Mouse (Mus musculus) heart, adult 18-20 months (tissue): Measurements from ENCODE around the gene Ltb4r1. TPM values are rescaled to one million over a fixed set of nuclear protein-coding genes. Genes with fewer than 3 reads are reported as not detected.

ENCODE experiments used
- DNase-seq, 2 experiments: peaks; one replicate each; pipeline ENCODE4 v3.0.0; 2021 to 2022; ENCODE audit warnings: mixed read lengths in 1 of 2
- total RNA-seq, 2 experiments: library from RNA; stranded (reverse); gene quantifications; 2 replicates each; pipeline ENCODE4 v1.2.3; 2021

Gene Ltb4r1
- total RNA-seq, 2 experiments from 2014 or later, result 0.25 to 0.41 TPM

DNA sequence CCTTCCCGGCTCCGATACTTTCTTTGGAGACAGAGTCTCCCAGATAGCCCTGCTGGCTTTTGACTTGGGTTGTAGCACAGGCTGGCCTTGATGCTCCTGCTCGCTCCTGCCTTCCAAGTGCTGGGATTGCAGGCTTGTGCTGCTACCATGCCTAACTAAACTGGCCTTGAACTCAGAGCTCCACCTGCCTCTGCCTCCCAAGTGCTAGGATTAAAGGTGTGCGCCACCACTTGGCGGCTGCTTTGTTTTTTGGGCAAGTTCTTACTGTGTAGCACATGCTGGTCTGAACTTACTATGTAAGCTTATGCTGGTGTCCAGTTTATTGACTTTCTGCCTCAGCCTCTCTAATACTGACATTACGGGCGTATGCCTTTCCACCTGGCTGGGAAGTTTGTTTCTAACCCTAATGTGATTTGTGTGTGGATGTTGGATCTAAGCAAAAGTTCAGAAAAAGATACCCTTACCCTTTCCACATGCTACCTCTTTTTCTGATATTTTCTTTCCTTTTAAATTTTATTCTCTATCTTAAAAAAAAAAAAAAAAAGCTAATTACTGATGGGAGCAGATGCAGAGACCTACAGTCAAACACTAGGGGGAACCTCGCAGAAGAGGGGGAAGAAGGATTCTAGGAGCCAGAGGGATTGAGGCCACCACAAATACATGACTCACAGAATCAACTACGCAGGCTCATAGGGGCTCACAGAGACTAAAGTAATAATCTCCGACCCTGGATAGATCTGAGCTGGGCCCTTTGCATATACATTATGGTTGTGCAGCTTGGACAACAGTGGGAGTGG, 18.5 kb upstream of the Ltb4r1 start:
- DNase-seq, result no peak

DNA sequence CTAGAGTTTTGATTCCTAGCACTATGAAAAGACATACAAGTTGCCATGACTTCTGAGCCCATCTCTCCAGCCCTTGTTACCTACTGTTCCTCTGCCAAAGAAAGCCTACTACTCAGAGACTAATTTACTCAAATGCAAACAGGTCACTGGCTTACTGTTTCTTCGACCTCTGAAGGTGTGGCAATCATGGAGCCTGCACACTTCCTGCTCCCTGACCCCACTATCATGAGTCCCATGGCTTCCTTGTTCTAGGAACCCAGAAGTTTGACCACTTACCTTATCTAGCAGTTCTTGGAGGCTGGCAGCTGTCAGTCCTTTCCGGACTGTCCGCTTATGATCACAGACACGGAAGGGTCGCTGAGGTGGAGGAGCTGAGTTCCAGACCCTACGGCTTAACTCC, 8.2 kb upstream of the Ltb4r1 start:
- no peak for DNase-seq

DNA sequence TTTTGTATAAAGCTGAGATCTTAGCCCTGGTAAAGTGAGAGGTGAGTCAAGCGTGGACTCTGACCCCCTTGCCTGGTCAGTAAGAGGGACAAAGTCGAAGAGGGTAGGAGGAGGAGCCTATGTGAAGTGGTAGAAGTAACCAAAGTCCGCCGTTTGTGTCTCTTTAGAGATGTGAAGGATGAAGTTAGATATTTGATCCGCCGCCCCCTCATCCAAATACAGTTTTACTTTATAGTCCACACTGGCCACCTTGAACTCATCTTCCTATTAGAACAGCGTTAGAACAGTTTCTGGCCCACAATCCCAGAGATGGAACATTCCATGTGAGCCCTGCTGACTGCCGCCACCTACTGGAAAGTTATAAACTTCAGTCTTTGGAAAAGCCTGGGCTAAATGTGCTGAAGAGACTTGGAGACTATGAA, 7.4 kb upstream of the Ltb4r1 start, which contains the start of gene Cideb:
TSS of gene Cideb (minus strand) at position 96 of the 422 bp plus-strand sequence.
- DNase-seq, result peak; percentile 49 to 68

DNA sequence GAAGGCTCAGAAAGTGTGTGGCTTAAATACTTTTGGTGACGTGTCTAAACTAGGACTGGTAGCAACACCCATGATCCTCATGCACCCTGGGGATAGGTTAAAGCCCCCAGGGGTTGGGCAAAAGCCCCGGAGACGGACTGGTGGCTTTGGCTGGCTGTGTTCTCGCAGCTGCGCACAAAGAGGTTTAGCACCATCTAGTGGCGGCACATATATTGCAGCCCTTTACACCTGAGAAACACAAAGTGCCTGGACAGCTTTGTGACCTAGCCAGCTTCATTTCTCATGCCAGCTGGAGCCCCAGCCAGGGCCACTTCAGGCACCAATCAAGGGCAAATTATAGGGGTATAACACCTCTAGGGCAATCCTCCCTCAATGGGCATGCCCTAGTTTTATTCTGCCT, 5.6 kb upstream of the Ltb4r1 start:
- peak; percentile 82 to 93 for DNase-seq

DNA sequence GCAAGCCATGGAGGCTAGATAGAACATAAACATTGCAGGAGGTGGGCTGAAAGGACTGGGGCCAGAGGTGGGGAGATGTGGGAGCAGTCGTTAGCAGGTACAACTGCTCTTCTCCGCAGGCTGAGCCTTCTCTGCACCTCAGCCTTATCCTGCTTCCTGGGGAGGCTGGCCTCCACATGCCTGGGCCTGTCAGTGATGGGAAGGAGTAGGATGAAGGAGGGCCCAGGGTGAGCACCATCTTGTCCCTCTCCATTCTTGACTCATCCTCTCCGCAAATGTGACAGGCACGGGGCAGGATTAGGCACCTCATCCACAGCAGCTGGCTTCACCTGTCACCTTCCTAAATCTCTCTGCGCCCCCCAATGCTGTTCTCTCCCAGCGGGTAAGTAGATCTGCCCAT, 4.6 kb upstream of the Ltb4r1 start, which contains the start of gene Ltb4r2:
TSS of gene Ltb4r2 (plus strand) at position 266 of the 400 bp plus-strand sequence.
- DNase-seq, result no peak

DNA sequence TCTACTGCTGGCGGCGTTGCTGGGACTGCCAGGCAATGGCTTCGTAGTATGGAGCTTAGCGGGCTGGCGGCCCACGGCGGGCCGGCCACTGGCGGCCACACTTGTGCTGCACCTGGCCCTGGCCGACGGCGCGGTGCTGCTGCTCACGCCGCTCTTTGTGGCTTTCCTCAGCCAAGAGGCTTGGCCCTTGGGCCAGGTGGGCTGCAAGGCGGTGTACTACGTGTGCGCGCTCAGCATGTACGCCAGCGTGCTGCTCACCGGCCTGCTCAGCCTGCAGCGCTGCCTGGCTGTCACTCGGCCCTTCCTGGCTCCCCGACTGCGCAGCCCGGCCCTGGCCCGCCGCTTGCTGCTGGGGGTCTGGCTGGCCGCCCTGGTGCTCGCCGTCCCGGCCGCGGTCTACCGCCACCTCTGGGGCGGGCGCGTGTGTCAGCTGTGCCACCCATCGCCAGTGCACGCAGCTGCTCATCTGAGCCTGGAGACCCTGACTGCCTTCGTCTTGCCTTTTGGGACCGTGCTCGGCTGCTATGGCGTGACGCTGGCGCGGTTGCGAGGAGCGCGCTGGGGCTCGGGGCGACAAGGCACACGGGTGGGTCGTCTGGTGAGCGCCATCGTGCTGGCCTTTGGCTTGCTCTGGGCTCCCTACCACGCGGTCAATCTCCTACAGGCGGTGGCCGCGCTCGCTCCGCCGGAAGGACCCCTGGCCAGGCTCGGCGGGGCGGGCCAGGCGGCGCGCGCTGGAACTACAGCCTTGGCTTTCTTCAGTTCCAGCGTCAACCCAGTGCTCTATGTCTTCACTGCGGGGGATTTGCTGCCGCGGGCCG, 3.6 kb upstream of the Ltb4r1 start:
- peak in 1 of 2 experiments; percentile 64 for DNase-seq

DNA sequence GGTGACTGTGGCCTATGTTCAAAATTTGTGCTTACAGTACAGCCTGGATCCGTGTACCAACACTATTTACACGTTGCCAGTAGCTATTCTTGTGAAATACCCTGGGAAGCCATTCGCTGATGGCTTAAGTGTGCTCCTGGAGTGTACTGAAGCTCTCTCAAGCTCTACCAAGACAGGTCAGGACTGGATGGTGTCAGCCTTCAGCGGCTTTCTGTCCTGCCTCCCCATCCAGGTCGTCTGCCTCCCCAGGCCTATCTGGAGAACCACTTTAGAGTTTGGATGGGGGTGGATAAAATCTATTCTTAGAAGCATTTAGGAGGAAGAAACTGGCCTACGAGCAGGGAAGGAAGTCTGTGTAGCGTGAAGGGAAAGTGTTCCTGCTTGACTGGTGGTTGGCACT, 2.6 kb upstream of the Ltb4r1 start:
- DNase-seq, result peak; percentile 46 to 50

DNA sequence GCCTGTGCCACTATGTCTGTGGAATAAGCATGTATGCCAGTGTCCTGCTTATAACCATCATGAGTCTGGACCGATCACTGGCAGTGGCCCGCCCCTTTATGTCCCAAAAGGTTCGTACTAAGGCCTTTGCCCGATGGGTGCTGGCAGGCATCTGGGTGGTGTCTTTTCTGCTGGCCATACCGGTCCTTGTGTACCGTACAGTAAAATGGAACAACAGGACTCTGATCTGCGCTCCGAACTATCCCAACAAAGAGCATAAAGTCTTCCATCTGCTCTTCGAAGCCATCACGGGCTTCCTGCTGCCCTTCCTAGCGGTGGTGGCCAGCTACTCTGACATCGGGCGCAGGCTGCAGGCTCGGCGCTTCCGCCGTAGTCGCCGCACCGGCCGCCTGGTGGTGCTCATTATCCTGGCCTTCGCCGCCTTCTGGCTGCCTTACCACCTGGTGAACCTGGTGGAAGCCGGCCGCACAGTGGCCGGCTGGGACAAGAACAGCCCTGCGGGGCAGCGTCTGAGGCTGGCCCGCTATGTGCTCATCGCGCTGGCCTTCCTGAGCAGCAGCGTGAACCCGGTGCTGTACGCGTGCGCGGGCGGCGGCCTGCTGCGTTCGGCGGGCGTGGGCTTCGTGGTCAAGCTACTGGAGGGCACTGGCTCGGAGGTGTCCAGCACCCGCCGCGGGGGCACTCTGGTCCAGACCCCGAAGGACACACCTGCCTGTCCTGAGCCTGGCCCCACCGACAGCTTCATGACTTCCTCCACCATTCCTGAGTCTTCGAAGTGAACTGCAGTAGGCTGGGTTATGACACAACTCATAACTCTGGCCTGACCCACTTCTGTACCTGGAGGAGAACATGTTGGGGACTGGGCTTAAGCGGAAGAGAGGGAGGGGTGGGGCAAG, 2.0 kb downstream of the Ltb4r1 start:
- DNase-seq, result peak; percentile 53 to 64

DNA sequence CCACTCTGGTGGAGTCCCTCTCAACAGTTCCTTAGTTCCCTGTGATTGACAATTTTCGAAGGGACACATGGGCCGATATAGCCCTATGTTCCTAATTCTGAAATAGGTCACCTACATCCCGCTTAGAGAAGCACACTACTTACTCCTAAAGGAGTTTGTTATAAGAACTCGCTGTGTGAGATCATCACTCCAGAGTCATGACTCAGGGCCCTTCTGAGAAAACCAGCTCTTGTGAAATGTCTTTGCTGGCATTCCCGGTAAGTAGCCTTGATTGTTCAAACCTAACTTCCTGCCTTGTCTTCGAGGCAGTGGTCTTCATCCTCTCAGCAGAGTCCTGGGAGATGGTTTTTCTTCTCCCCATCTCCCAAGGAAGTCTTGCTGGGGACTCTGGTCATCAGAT, 2.8 kb downstream of the Ltb4r1 start:
- no peak for DNase-seq

DNA sequence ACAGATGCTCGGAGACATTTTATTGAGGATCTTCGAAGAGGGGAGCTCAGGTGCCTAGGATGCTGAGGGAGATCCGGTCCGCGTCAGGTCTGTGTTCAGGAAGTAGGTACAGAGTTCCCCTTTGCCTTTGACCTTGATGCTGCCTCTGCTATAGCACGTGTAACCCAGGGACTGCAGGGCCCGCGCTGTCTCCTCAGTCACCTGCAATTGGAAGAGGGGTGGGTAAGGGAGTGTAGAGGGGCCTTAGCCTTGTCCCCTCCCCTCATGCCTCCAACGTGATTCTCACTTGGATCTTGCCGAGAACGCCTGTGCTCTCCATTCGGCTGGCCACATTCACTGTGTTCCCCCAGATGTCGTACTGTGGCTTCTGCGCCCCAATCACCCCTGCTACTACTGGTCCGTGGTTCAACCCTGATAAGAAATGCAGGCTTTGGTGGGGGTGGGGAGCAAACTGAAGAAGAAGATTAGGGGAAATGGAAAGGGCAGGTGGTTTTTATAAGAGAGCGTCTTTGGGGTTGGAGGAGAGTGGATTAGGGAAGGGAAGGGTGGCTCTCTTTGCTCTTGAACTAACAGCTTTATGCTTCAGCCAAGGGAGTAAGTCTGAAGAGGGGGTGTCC, 3.4 kb downstream of the Ltb4r1 start:
- DNase-seq, result no peak

DNA sequence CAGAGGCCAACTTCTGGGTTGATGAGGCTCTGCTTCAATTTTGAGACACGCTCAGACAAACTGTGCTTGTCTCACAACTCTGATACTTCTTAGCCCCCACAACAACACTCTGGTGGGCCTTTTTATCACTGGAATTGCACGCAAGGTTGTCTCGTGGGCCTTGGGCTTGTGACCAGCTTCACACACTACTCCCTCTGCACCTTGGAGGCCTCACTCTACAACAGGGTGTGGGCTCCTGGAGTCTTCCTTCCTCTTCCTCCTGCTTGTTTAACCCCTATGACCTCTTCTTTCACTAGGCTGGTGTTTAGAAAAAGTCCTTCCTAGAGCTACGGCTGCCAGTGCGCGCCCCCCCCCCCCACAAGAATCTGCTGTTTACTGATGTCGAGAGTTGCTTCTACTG, 10.9 kb downstream of the Ltb4r1 start:
- no peak for DNase-seq

DNA sequence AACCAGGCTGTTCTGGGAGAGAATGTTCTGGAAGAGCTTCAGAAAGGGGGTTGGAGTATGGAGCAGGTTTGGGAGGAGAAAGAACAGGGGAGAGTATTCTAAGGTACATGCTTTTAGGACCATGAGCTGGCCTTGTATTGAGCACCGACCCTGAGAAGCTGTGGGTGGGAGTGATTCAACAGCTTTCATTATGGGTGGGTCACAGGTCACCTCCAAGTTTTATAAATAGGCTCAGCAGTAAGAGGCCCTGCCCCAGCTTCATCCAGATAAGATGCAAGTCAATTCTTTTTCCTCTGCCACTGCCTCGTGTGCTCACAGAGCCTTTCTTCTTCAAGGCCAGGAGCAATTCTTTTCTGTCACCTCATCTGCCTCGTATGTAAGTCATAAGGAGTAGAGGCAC, 11.4 kb downstream of the Ltb4r1 start:
- DNase-seq, result no peak

DNA sequence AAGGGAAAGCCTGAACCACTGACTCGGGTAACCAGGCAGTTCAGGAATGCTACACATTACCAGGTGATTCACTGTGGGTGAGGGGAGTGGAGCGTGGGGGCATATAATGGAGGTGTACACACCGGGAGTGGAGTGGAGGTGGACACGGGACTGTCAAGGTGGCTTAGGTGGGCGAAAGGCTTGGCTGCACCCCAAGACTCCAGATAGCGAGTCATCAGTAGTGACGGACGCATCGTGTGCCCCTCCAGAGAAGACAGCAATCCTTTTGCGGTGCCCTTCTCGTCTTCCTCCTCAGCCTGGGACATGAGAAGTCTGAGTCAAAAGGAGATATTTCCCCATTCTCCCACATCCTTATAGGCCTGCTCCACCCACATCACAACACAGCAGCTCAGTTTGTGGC, 12.0 kb downstream of the Ltb4r1 start:
- DNase-seq, result no peak

DNA sequence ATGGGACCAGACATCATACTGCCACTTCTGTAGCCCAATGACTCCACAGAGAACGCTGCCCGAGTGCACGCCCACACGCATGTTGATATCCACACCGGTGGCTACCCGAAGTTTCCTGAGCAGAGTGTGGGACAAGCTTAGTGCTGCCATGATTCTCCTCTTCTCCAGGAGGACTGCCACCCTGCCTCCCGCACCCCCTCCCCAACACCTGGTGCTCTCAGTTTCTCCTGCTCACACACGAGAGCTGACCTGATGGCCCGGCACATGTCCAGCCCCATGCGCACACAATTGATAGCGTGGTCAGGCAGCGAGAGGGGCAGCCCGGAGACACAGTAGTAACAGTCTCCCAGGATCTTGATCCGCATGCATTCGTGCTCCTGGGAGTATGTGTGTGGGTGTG, 12.9 kb downstream of the Ltb4r1 start:
- no peak for DNase-seq

DNA sequence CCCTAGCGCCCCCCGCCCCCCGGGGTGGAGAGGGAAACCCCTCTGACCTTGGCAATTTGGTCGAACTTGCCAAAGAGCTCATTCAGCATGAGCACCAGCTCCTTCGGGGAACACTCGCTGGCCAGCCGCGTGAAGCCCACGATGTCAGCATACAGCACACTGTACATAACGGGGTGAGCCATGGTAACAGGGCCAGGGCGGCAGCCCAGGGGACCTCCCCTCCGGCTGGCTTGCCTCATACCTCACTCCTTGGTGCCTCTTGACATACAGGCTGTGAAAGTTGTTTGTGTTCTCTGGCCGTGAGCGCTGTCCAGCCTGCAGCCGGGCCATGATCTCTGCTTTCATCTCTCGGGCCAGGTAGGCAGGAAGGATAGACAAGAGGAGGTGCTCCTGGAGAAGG, 13.9 kb downstream of the Ltb4r1 start:
- no peak for DNase-seq

DNA sequence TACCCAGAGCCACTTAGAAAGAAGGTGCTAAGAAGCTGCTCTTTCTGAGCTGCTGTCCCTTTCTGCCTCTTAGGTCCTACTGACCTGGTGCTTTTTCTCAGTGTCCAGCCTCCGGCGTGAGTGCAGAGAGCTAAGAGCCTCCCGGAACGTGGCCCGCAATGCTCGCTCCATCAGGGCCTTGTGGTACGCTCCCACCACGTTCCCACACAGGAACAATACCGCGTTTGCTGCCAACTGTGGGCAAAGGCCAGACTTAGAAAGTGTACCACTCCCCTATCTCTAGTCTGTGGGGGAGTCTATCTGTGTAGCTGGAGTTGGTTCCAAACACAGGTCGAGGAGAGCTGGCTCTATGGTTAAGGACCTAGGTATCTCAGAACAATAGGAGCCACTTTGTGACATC, 15.0 kb downstream of the Ltb4r1 start:
- DNase-seq, result no peak

DNA sequence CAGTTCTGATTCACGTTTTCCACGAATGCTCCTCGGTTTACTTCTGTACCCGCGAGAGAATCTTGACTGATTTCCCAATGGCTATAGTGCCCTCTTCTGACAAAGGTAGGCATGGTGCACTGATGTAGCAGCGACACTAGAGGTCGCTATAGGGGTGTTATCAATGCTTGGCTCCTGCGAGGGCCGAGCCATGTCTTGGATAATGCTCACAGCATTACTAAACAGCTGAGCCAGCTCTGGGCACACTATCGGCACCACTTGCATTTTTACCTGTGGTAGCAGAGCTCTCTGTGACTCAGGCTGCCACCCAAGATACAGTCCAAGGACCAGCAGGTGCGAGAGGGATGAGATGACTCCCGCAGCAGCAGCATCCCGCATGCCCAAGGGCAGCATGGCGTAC, 15.5 kb downstream of the Ltb4r1 start:
- peak; percentile 79 to 82 for DNase-seq

DNA sequence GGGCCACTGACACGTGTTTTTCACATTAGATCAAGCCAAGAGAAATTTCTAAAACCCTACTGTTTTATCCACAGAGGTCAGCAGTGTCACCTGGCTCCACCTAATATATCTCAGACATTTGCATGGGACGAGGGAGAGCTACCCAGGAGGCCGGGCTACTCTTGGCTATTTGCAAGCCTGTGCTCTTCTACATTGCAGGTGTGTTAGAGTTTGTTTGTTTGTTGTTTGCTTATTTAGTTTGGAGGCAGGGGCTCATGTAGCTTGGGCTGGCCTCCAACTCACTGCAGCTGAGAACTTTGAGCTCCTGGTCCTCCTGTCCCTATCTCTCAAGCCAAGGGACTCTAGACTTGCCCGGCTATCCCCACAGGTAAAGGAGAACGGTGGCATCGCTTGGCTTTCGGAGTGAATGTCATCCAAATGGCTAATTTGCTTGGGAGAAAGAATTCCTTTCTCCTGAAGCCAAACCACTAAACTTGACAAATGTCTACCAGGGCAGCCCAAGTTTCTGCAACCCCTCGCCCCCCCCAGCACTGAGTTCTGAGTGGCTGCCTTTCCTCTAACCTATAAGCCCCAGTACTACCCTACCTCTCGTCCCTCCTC, 16.7 kb downstream of the Ltb4r1 start:
- peak in 1 of 2 experiments; percentile 3 for DNase-seq

DNA sequence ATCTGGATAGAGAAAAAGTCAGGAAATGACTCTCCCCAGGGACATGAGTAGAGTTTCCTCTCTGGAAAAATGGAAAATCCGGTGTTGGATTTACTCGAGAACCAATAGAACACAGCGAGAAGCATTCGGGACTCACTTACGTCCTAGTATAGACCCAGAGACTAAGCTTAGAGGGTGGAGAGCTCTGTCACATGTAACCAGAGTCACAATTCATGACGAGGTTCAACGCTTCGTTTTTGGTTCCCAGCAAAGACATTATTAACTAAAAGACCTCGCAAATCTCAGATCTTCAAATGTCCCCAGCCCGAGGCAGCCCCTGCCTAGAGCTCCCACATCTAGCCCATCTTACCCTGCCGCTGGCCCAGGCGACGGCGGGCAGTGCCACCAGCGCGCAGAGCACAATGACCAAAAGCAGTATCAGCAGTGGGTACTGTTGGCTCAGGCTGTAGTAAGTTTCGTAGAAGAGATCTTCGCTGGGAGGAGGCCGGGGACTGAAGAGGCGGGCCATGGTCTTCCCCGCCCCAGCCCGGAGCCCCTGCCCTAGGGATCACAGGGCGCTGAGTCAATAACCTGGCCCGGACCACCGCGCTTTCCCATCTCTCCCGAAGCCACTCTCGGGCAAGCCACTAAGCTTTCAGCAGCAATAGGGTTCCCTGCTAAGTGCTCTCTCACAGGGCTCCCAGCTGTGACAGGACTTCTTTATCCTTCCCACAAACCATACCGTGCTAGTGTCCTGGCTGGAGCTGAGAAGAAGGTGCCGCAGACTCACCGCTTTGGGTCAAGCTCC, 17.6 kb downstream of the Ltb4r1 start:
- DNase-seq, result peak; percentile 79 to 87

DNA sequence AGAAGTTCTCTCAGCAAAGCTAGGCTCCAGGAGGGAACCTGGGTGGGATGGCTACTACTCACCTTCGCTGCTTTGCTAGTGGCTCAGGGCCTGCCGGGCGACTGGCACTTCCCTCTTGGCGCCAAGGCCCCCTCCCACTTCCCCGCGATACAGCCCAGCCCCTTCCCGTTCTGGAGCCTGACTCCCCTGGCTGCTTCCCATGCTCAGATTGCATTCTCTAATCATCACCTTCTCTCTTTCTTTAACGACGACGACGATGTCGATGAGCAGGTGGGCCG, 18.1 kb downstream of the Ltb4r1 start, which contains the start of gene Adcy4:
TSS of gene Adcy4 (minus strand) at position 138 of the 278 bp plus-strand sequence.
- peak; percentile 59 to 68 for DNase-seq

DNA sequence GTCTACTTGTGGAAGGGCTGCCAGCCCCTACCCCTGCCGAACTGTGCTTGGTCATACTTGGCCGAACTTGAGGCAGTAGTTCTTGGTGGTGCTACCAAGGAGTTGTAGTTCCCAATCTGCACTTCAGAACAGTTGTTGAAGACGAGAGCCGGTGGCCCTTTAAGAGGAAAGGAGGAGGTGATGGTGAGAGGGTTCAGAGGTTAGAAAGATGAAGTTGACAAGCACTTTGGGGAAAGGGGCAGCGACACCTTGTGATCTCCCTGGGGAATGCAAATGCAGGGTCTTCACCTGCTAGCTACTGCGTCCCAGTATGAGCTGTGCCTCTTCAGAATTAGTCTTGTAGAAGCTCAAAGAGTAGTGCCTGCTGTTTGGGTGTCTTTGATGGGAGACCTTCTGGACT, 19.4 kb downstream of the Ltb4r1 start:
- peak; percentile 2 to 14 for DNase-seq
